Mouse (Mus musculus) left cerebral cortex, postnatal 14 days (tissue): ENCODE results near the gene Sstr3. TPM values are rescaled to one million over a fixed set of nuclear protein-coding genes. Genes with fewer than 3 reads are reported as not detected.

Experiments
- DNase-seq, 2 experiments: peaks; one replicate each; pipeline ENCODE4 v3.0.0; 2021 to 2022; ENCODE audit warnings: low spot score in 2 of 2, mixed read lengths in 1 of 2
- intact Hi-C: fragments of 180-260 bp; cut with DNase I; formaldehyde crosslinking; loops from one replicate; pipeline ENCODE4 v1.15.1; 2025
- long read RNA-seq, 2 experiments: library from polyadenylated mRNA; stranded (forward); transcript quantifications; one replicate each; pipeline ENCODE4 v2.0.0; 2021
- total RNA-seq, 2 experiments: library from RNA; stranded (reverse); gene quantifications; 2 replicates each; pipeline ENCODE4 v1.2.3; 2021

The Sstr3 gene
- 10 to 100 TPM; 16.7 to 20.6 TPM for total RNA-seq
- long read RNA-seq, experiment 1, full-length matches to known transcripts: 2 of 4 reads
- long read RNA-seq, experiment 1, partial matches to known transcripts: 2 of 4 reads
- long read RNA-seq, experiment 1, other reads (novel, unspliced or antisense): 0 of 4 reads
- long read RNA-seq, experiment 2, full-length matches to known transcripts: 1 of 1 reads
- long read RNA-seq, experiment 2, partial matches to known transcripts: 0 of 1 reads
- long read RNA-seq, experiment 2, other reads (novel, unspliced or antisense): 0 of 1 reads

- DNase-seq: peak; percentile 40 to 68
- intact Hi-C loops: loop anchor here (5.0 kb wide), 1 partner anchor 38 kb away; no protein-coding TSS in a partner anchor
These were observed at the start of gene Sstr3 for GRCm38 (mm10) chr15:78544561-78545001. Gene Sstr3 (minus strand): TSS chr15:78544685.

- intact Hi-C loops: no loop called here
- DNase-seq: no peak
These were observed 49.5 kb upstream of the Sstr3 start for GRCm38 (mm10) chr15:78593896-78594425.

GRCm38 (mm10) chr15:78592452-78592968, 48.0 kb upstream of the Sstr3 start:
- intact Hi-C loops: no loop called here
- DNase-seq: no peak

GRCm38 (mm10) chr15:78591680-78592451, 47.4 kb upstream of the Sstr3 start:
- intact Hi-C loops: no loop called here
- no peak for DNase-seq

- DNase-seq: no peak
- intact Hi-C loops: no loop called here
These were observed 46.3 kb upstream of the Sstr3 start for GRCm38 (mm10) chr15:78590785-78591184.

- intact Hi-C loops: no loop called here
These were observed 45.5 kb upstream of the Sstr3 start for GRCm38 (mm10) chr15:78589936-78590335.

GRCm38 (mm10) chr15:78588900-78589299, 44.4 kb upstream of the Sstr3 start:
- DNase-seq: peak in 1 of 2 experiments; percentile 37

More at GRCm38 (mm10) chr15:78589936-78590335, 45.5 kb upstream of the Sstr3 start:
- no peak for DNase-seq

GRCm38 (mm10) chr15:78588049-78588448, 43.6 kb upstream of the Sstr3 start:
- intact Hi-C loops: no loop called here
- DNase-seq: no peak

More at GRCm38 (mm10) chr15:78588900-78589299, 44.4 kb upstream of the Sstr3 start:
- intact Hi-C loops: no loop called here

GRCm38 (mm10) chr15:78587050-78587994, 42.8 kb upstream of the Sstr3 start:
- peak; percentile 93 to 94 for DNase-seq
- intact Hi-C loops: loop anchor here (2.0 kb wide), 1 partner anchor 157 kb away; no protein-coding TSS in a partner anchor

GRCm38 (mm10) chr15:78585404-78585803, 40.9 kb upstream of the Sstr3 start:
- intact Hi-C loops: no loop called here

GRCm38 (mm10) chr15:78583352-78583751, 38.9 kb upstream of the Sstr3 start:
- intact Hi-C loops: loop anchor here (5.0 kb wide), 3 partner anchors 41 to 136 kb away; partner anchors contain the start of gene Sstr3
- DNase-seq: peak; percentile 48 to 54

More at GRCm38 (mm10) chr15:78585404-78585803, 40.9 kb upstream of the Sstr3 start:
- no peak for DNase-seq

GRCm38 (mm10) chr15:78576284-78576810, 31.9 kb upstream of the Sstr3 start:
- intact Hi-C loops: no loop called here
- no peak for DNase-seq

- intact Hi-C loops: no loop called here
- DNase-seq: no peak
These were observed 28.3 kb upstream of the Sstr3 start, which contains the start of gene Rac2 for GRCm38 (mm10) chr15:78572658-78573397. Gene Rac2 (minus strand): TSS chr15:78572783.

GRCm38 (mm10) chr15:78572270-78572600, 27.8 kb upstream of the Sstr3 start:
- no peak for DNase-seq
- intact Hi-C loops: no loop called here

GRCm38 (mm10) chr15:78571554-78572269, 27.2 kb upstream of the Sstr3 start:
- DNase-seq: no peak
- intact Hi-C loops: no loop called here

- intact Hi-C loops: no loop called here
These were observed 25.7 kb upstream of the Sstr3 start for GRCm38 (mm10) chr15:78570170-78570569.

GRCm38 (mm10) chr15:78567608-78568120, 23.2 kb upstream of the Sstr3 start:
- intact Hi-C loops: no loop called here
- DNase-seq: no peak

More at GRCm38 (mm10) chr15:78570170-78570569, 25.7 kb upstream of the Sstr3 start:
- no peak for DNase-seq
